Mouse (Mus musculus): ENCODE results near the gene Dnah6. TPM values are rescaled to one million over a fixed set of nuclear protein-coding genes. Genes with fewer than 3 reads are reported as not detected.

Gene Dnah6
- polyA plus RNA-seq, 1 experiment, result 1.9 TPM

- H3K4me1 ChIP-seq (ENCODE audit: control insufficient read depth, insufficient read depth, low read length), result no peaks in the 10 kb centered on the region
- no peak for DNase-seq
- no peak overlapping the region for H3K27ac ChIP-seq (ENCODE audit: insufficient read depth, low read length)
- 94% methylated on average over 6 of the region's 6 CpGs for WGBS
- no peak overlapping the region for H3K4me3 ChIP-seq (replicated peaks; ENCODE audit: insufficient read depth, low read depth, low read length)
- TF ChIP-seq CTCF (IDR thresholded peaks at IDR 0.05; ENCODE audit: borderline replicate concordance, insufficient read depth, low read depth, low read length) (no peak), POLR2A (IDR thresholded peaks at IDR 0.05; ENCODE audit: borderline replicate concordance, insufficient read depth, low read length) (no peak)
- no peaks in the 10 kb centered on the region for H3K27me3 ChIP-seq (ENCODE audit: control insufficient read depth, insufficient read depth, low read length)
Observed at GRCm38 (mm10) chr6:73054807-73055206, 166.6 kb downstream of the Dnah6 start.

DNA sequence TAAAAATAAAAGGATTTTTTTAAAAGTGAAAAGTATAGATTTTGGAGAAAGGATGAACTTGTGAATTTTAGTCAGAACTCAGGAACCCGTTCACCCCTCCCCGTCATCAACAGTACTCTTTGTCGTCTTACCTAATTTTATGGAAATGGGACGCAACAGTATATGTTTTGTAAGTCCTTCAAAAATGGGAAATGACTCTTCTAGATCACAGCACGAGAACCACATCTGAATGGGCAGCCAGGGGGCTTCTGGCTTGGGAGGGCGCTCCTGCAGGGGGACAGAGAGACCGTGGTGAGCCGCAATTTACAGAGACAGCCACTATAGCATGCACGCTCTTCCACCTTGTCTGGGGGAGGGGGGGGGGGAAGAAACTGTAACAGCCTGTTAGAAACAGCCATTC, 167.9 kb downstream of the Dnah6 start:
- Histone ChIP-seq H3K27me3 (ENCODE audit: control insufficient read depth, insufficient read depth, low read length) (no peaks in the 10 kb centered on the region), H3K27ac (ENCODE audit: insufficient read depth, low read length) (no peak overlapping the region), H3K4me1 (ENCODE audit: control insufficient read depth, insufficient read depth, low read length) (no peaks in the 10 kb centered on the region), H3K4me3 (replicated peaks; ENCODE audit: insufficient read depth, low read depth, low read length) (no peak overlapping the region)
- WGBS, result 86% methylated on average over 9 of the region's 9 CpGs
- no peak for TF ChIP-seq CTCF (IDR thresholded peaks at IDR 0.05; ENCODE audit: borderline replicate concordance, insufficient read depth, low read depth, low read length)
- TF ChIP-seq POLR2A (IDR thresholded peaks at IDR 0.05; ENCODE audit: borderline replicate concordance, insufficient read depth, low read length), result no peak
- no peak for DNase-seq

DNA sequence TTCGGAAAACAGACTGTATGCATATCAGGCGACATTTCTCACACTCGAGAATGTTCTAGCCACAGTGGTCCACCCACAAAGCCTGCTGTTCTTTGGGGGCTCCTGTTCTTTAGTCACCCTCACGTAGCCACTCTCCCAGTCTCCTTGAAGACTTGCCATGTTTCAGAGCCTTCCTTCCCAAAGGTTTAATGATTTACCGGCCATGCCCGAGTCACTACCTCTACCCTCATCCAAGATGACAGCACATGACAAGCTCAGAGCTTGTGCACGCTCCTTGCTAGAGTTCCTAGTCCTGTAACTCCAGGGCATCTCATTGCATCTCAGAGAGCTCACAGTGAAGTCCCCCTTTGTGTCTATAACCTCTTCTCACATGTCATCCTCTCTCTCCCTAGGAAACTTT, 174.2 kb downstream of the Dnah6 start:
- TF ChIP-seq CTCF (IDR thresholded peaks at IDR 0.05; ENCODE audit: borderline replicate concordance, insufficient read depth, low read depth, low read length) (no peak), POLR2A (IDR thresholded peaks at IDR 0.05; ENCODE audit: borderline replicate concordance, insufficient read depth, low read length) (no peak)
- Histone ChIP-seq H3K4me3 (replicated peaks; ENCODE audit: insufficient read depth, low read depth, low read length) (no peak overlapping the region), H3K4me1 (ENCODE audit: control insufficient read depth, insufficient read depth, low read length) (no peaks in the 10 kb centered on the region), H3K27ac (ENCODE audit: insufficient read depth, low read length) (no peak overlapping the region), H3K27me3 (ENCODE audit: control insufficient read depth, insufficient read depth, low read length) (no peaks in the 10 kb centered on the region)
- DNase-seq, result no peak
- WGBS, result 82% methylated on average over 7 of the region's 7 CpGs

- Histone ChIP-seq H3K27ac (ENCODE audit: insufficient read depth, low read length) (no peak overlapping the region), H3K4me1 (ENCODE audit: control insufficient read depth, insufficient read depth, low read length) (no peaks in the 10 kb centered on the region), H3K27me3 (ENCODE audit: control insufficient read depth, insufficient read depth, low read length) (no peaks in the 10 kb centered on the region), H3K4me3 (replicated peaks; ENCODE audit: insufficient read depth, low read depth, low read length) (no peak overlapping the region)
- TF ChIP-seq POLR2A (IDR thresholded peaks at IDR 0.05; ENCODE audit: borderline replicate concordance, insufficient read depth, low read length) (no peak), CTCF (IDR thresholded peaks at IDR 0.05; ENCODE audit: borderline replicate concordance, insufficient read depth, low read depth, low read length) (no peak)
- no peak for DNase-seq
- WGBS, result 70% methylated on average over 3 of the region's 3 CpGs
Observed at GRCm38 (mm10) chr6:73045944-73046343, 175.5 kb downstream of the Dnah6 start.

DNA sequence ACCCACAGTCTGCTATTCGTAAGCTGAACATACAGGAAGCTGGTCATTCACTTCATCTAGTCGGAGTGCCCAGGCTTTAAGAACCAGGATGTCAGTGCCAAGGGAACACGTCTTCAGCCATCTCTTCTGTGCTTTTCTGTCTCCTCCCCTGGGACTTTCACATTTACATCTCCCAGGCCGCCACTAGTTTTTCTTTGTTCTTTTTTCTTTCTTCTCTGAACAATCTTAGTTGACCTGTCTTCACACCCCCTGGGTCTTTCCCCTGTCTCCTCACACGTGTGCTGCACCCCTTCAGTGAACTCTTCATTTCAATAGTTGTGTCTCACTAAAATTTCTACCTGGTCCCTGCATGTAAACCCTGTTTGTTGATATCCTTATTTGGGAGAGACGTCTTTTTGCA, 179.2 kb downstream of the Dnah6 start:
- no peak overlapping the region for H3K27ac ChIP-seq (ENCODE audit: insufficient read depth, low read length)
- no peaks in the 10 kb centered on the region for H3K27me3 ChIP-seq (ENCODE audit: control insufficient read depth, insufficient read depth, low read length)
- no peaks in the 10 kb centered on the region for H3K4me1 ChIP-seq (ENCODE audit: control insufficient read depth, insufficient read depth, low read length)
- no peak for DNase-seq
- no peak overlapping the region for H3K4me3 ChIP-seq (replicated peaks; ENCODE audit: insufficient read depth, low read depth, low read length)
- TF ChIP-seq POLR2A (IDR thresholded peaks at IDR 0.05; ENCODE audit: borderline replicate concordance, insufficient read depth, low read length), result no peak
- TF ChIP-seq CTCF (IDR thresholded peaks at IDR 0.05; ENCODE audit: borderline replicate concordance, insufficient read depth, low read depth, low read length), result no peak
- WGBS, result 54% methylated on average over 6 of the region's 6 CpGs

DNA sequence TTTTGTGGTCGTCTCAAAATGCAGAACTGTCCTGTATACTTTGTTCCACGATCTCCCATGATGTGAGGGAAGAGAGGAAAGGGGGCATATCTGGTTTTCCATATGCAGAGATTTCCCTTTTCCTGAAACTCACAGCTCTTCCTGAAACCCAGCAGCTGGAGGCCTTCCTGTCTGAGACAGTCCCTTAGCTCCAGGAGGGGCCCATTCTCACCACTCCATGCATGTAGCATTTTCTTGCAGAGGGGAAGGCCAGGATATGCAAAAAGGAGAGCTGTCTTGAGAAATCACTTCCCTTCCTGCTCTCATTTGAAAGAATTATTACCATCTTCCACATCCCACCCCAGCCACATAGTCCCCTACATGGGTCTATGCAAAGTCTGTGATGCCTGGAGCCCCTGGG, 183.2 kb downstream of the Dnah6 start:
- no peak for DNase-seq
- Histone ChIP-seq H3K4me1 (ENCODE audit: control insufficient read depth, insufficient read depth, low read length) (no peaks in the 10 kb centered on the region), H3K4me3 (replicated peaks; ENCODE audit: insufficient read depth, low read depth, low read length) (no peak overlapping the region), H3K27ac (ENCODE audit: insufficient read depth, low read length) (no peak overlapping the region), H3K27me3 (ENCODE audit: control insufficient read depth, insufficient read depth, low read length) (no peaks in the 10 kb centered on the region)
- 80% methylated on average over 2 of the region's 2 CpGs for WGBS
- TF ChIP-seq POLR2A (IDR thresholded peaks at IDR 0.05; ENCODE audit: borderline replicate concordance, insufficient read depth, low read length), result no peak
- no peak for TF ChIP-seq CTCF (IDR thresholded peaks at IDR 0.05; ENCODE audit: borderline replicate concordance, insufficient read depth, low read depth, low read length)

DNA sequence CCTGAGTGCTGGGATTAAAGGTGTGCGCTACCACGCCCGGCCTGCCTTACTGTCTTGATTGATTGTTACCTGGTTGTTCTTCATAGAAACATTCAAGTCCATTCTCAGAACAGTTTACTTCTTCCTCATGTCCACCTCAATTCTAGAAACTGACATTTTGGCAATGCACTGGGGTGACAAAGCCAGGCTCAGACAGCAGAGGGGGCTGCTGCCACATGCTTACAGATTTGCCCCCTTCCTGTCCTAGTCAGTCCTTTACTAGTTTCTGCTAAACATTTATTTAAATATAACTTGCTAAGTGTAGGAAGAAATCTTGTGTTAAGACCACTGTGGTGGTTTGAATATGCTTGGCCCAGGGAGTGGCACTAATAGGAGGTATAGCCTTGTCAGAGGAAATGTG, 192.6 kb downstream of the Dnah6 start:
- Histone ChIP-seq H3K4me3 (replicated peaks; ENCODE audit: insufficient read depth, low read depth, low read length) (no peak overlapping the region), H3K4me1 (ENCODE audit: control insufficient read depth, insufficient read depth, low read length) (no peaks in the 10 kb centered on the region), H3K27ac (ENCODE audit: insufficient read depth, low read length) (no peak overlapping the region), H3K27me3 (ENCODE audit: control insufficient read depth, insufficient read depth, low read length) (no peaks in the 10 kb centered on the region)
- TF ChIP-seq CTCF (IDR thresholded peaks at IDR 0.05; ENCODE audit: borderline replicate concordance, insufficient read depth, low read depth, low read length) (no peak), POLR2A (IDR thresholded peaks at IDR 0.05; ENCODE audit: borderline replicate concordance, insufficient read depth, low read length) (no peak)
- WGBS, result 96% methylated on average over 3 of the region's 3 CpGs
- no peak for DNase-seq

DNA sequence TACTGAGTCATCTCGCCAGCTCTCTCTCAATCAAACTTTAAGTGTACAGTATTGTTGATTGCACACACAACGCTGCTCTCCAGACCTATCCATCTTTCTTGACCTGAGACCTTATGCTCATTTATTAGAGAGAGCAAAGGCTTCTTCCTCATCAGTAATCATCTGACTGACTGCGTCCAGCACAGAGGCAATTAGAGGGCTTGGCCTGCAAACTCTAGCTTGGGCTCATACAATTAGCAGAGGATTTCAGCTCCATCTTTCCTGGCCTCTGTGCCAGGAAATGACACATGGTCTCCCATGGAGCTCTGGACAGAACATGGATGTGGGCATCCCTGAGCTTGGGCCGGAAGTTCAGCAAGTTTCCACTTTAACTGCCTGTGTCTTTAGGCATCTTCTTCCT, 193.6 kb downstream of the Dnah6 start:
- no peak for TF ChIP-seq CTCF (IDR thresholded peaks at IDR 0.05; ENCODE audit: borderline replicate concordance, insufficient read depth, low read depth, low read length)
- TF ChIP-seq POLR2A (IDR thresholded peaks at IDR 0.05; ENCODE audit: borderline replicate concordance, insufficient read depth, low read length), result no peak
- H3K4me3 ChIP-seq (replicated peaks; ENCODE audit: insufficient read depth, low read depth, low read length), result no peak overlapping the region
- H3K27me3 ChIP-seq (ENCODE audit: control insufficient read depth, insufficient read depth, low read length), result no peaks in the 10 kb centered on the region
- no peak overlapping the region for H3K27ac ChIP-seq (ENCODE audit: insufficient read depth, low read length)
- DNase-seq, result no peak
- WGBS, result 19% methylated on average over 4 of the region's 4 CpGs
- no peaks in the 10 kb centered on the region for H3K4me1 ChIP-seq (ENCODE audit: control insufficient read depth, insufficient read depth, low read length)

All from cerebellum, adult 2 months (tissue).